In the genomic region with DNA sequence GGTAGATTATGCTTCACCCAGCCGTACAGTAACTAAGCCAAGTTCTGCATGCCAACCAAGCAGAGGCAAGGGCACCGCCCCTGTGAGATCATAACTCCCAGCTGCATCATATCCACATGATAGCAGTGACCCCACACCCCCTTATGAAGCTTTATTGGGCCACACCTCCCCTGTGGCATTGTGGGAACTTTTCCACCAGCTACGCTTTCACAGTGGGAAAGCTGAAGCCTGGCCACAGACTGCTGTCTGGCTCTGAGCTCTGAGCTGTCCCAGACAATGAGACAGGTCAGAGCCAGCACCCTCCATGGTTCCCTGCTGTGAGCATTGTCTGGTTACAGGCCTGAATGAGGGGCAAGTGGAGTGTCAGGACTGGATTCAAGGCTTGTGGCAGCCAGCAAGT, we compare ENCODE assay signal across 8 mouse cellular contexts. TPM values are rescaled to one million over a fixed set of nuclear protein-coding genes. Genes with fewer than 3 reads are reported as not detected.
DNase-seq lines count a peak whose midpoint lies in the region; ATAC-seq and TF ChIP-seq lines count a peak whose summit lies in the region.

Mrgbp (plus strand) TSS at position 303 of the 400 bp plus-strand sequence.

- H3K4me3 ChIP-seq in left cerebral cortex, adult 2 months, result no peak within 1 kb of the TSS

- no peak within 1 kb of the TSS for H3K27ac ChIP-seq in left cerebral cortex, adult 2 months

- ATAC-seq in megakaryocyte, adult 5-6 weeks (ENCODE audit: poor library complexity, severe bottlenecking), result no peak

- no peak for TF ChIP-seq CTCF in left cerebral cortex, adult 2 months (IDR thresholded peaks at IDR 0.05)

- intact Hi-C loops in left cerebral cortex, adult 2 months (cut with DNase I), result loop anchor here (10.0 kb wide), 2 partner anchors 314 to 384 kb away; partner anchors contain the start of gene Arfgap1

- no peak for DNase-seq in left cerebral cortex, adult 2 months (ENCODE audit: extremely low spot score in 1 of 2, low spot score in 2 of 2)
- DNase-seq in left cerebral cortex, adult 11 months (ENCODE audit: low spot score), result no peak
- DNase-seq in adrenal gland, postnatal 36 days, result peak in 1 of 2 experiments; percentile 12
- peak; percentile 33 for DNase-seq in heart, adult 8-10 months (ENCODE audit: low spot score)
- DNase-seq in layer of hippocampus, postnatal 14 days (ENCODE audit: low spot score in 2 of 2), result no peak
- no peak for DNase-seq in yolk sac, embryonic 10.5 days (ENCODE audit: low spot score)
- no peak for DNase-seq in ovary, postnatal 36 days (ENCODE audit: low spot score)

RNA-seq across cellular contexts. Expression of gene Mrgbp, which starts in this region (rescaled TPM):
- 10 to 100 TPM; 18.4 to 22.0 TPM for total RNA-seq in left cerebral cortex, adult 2 months (2021)
- total RNA-seq in adrenal gland, postnatal 36 days (2021), result 10 to 100 TPM; 16.6 to 17.5 TPM
- 10 to 100 TPM; 12.3 to 18.7 (median 17.3) TPM for total RNA-seq in heart, adult 8-10 months (2022)
- total RNA-seq in layer of hippocampus, postnatal 14 days (2021), result 10 to 100 TPM; 19.9 to 21.1 TPM
- 20.2 and 30.8 TPM in 2 replicates for total RNA-seq in megakaryocyte, adult 5-6 weeks (2015)
- 21.8 and 23.2 TPM in 2 replicates for total RNA-seq in megakaryocyte, adult 5-6 weeks (2017)
